Mouse (Mus musculus): ENCODE measurements around the gene Olfr668. TPM values are rescaled to one million over a fixed set of nuclear protein-coding genes. Genes with fewer than 3 reads are reported as not detected.
"Not testable (repeated sequence)": the region's sequence is repeated elsewhere in the genome, so short reads cannot be mapped to it uniquely, and the experiment has no call there.

Gene Olfr668
- polyA plus RNA-seq (2014; fragmentation: Nextera tagmentation; extraction: Ambion mirVana): not detected in 2 replicates

- Histone ChIP-seq H3K27me3 (ENCODE audit: control insufficient read depth, insufficient read depth, low read length) (no peaks in the 10 kb centered on the region), H3K9me3 (ENCODE audit: control insufficient read depth, low read length) (no peaks in the 10 kb centered on the region), H3K4me3 (ENCODE audit: low read depth, low read length) (no peak within 1 kb of the TSS), H3K36me3 (ENCODE audit: control insufficient read depth, insufficient read depth, low read length) (no peaks in the 10 kb centered on the region), H3K27ac (ENCODE audit: low read depth, low read length) (no peak within 1 kb of the TSS), H3K4me2 (ENCODE audit: low read depth, low read length, severe bottlenecking) (no peak within 1 kb of the TSS), H3K4me1 (replicated peaks; ENCODE audit: control insufficient read depth, insufficient read depth, low read length) (no peaks in the 10 kb centered on the region), H3K9ac (ENCODE audit: low read length) (no peak within 1 kb of the TSS)
- 81% methylated on average over 1 of the region's 1 CpGs for WGBS
- no peak for DNase-seq (ENCODE audit: low spot score)
- ATAC-seq (replicated peaks; ENCODE audit: low FRiP score): no peak
Observed at GRCm38 (mm10) chr7:104927957-104928356, at the start of gene Olfr668. TSS of gene Olfr668 (minus strand) at chr7:104928057.

DNA sequence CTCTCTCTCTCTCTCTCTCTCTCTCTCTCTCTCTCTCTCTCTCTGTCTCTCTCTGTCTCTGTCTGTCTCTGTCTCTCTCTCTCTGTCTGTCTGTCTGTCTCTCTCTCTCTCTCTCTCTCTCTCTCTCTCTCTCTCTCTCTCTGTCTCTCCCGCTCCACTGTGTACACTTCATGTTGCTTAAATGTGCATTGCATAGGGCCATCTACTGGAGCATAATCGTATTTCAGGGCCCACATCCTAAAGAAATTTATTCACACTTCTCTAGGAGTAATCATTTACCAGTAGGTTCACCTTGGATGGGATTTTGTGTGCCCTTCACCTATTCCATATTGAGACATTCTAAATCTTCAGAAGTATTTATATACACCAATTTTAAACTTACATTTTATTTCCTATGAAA is 44.6 kb upstream of the Olfr668 start:
- H3K36me3 ChIP-seq (ENCODE audit: control insufficient read depth, insufficient read depth, low read length); H3K27me3 ChIP-seq (ENCODE audit: control insufficient read depth, insufficient read depth, low read length); H3K4me2 ChIP-seq (ENCODE audit: low read depth, low read length, severe bottlenecking); H3K9me3 ChIP-seq (ENCODE audit: control insufficient read depth, low read length); H3K4me3 ChIP-seq (ENCODE audit: low read depth, low read length); H3K27ac ChIP-seq (ENCODE audit: low read depth, low read length); H3K4me1 ChIP-seq (replicated peaks; ENCODE audit: control insufficient read depth, insufficient read depth, low read length); H3K9ac ChIP-seq (ENCODE audit: low read length); DNase-seq (ENCODE audit: low spot score); ATAC-seq (replicated peaks; ENCODE audit: low FRiP score): not testable (repeated sequence)
- whole genome bisulfite sequencing: 78% methylated on average over 2 of the region's 2 CpGs

- ATAC-seq (replicated peaks; ENCODE audit: low FRiP score) (no peak), DNase-seq (ENCODE audit: low spot score) (no peak)
- no peak within 1 kb of the TSS for H3K4me2 ChIP-seq (ENCODE audit: low read depth, low read length, severe bottlenecking)
- H3K9ac ChIP-seq (ENCODE audit: low read length): no peak within 1 kb of the TSS
- no peaks in the 10 kb centered on the region for H3K4me1 ChIP-seq (replicated peaks; ENCODE audit: control insufficient read depth, insufficient read depth, low read length)
- no peaks in the 10 kb centered on the region for H3K27me3 ChIP-seq (ENCODE audit: control insufficient read depth, insufficient read depth, low read length)
- WGBS: 90% methylated on average over 1 of the region's 1 CpGs
- no peak within 1 kb of the TSS for H3K27ac ChIP-seq (ENCODE audit: low read depth, low read length)
- H3K4me3 ChIP-seq (ENCODE audit: low read depth, low read length): no peak within 1 kb of the TSS
- no peaks in the 10 kb centered on the region for H3K36me3 ChIP-seq (ENCODE audit: control insufficient read depth, insufficient read depth, low read length)
- H3K9me3 ChIP-seq (ENCODE audit: control insufficient read depth, low read length): no peaks in the 10 kb centered on the region
Observed at GRCm38 (mm10) chr7:104962520-104962919, 34.7 kb upstream of the Olfr668 start, which contains the start of gene Olfr670. TSS of gene Olfr670 (minus strand) at chr7:104962620.

DNA sequence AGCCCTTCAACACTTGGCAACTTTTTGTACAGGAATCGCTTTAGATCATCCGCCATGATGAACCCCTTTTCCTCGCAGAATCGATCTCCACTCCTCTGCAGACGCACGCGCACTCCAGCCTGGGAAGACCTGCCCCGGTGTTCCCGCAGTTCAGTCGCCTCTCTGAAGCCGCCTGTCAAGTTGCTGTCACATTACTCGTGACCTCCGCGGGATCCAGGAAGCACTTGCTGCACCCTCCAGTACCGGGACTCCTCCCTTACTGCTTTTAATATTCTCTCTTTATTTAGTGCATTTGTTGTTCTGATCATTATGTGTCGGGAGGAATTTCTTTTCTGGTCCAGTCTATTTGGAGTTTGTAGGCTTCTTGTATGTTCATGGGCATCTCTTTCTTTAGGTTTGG is 22.4 kb upstream of the Olfr668 start:
- H3K9ac ChIP-seq (ENCODE audit: low read length); DNase-seq (ENCODE audit: low spot score); H3K4me3 ChIP-seq (ENCODE audit: low read depth, low read length); H3K4me1 ChIP-seq (replicated peaks; ENCODE audit: control insufficient read depth, insufficient read depth, low read length); ATAC-seq (replicated peaks; ENCODE audit: low FRiP score); H3K27me3 ChIP-seq (ENCODE audit: control insufficient read depth, insufficient read depth, low read length); H3K4me2 ChIP-seq (ENCODE audit: low read depth, low read length, severe bottlenecking); H3K9me3 ChIP-seq (ENCODE audit: control insufficient read depth, low read length); H3K27ac ChIP-seq (ENCODE audit: low read depth, low read length); H3K36me3 ChIP-seq (ENCODE audit: control insufficient read depth, insufficient read depth, low read length): not testable (repeated sequence)
- WGBS: 94% methylated on average over 16 of the region's 16 CpGs

DNA sequence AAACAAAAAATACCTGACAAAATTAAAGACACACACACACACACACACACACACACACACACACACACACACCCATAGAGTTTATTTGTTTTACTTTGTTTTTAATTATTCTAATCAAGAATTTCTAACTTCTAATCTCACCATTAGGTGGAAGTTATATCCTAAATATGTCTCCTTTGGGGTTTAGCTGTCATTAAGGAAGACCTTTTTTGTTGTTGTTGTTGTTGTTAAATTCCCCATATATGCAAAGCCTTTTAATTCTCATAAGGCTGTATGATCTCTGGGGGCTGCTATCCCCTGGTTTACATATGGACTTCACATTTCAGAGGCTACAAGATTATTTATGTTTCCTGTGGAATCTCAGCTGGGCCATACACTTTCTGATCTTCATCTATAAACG is 6.1 kb upstream of the Olfr668 start, which contains the start of gene Olfr669:
Gene Olfr669 (plus strand): TSS at position 301 of the 400 bp plus-strand sequence.
- ATAC-seq (replicated peaks; ENCODE audit: low FRiP score) (no peak), DNase-seq (ENCODE audit: low spot score) (no peak)
- H3K4me2 ChIP-seq (ENCODE audit: low read depth, low read length, severe bottlenecking): no peak within 1 kb of the TSS
- H3K9me3 ChIP-seq (ENCODE audit: control insufficient read depth, low read length): no peaks in the 10 kb centered on the region
- H3K27ac ChIP-seq (ENCODE audit: low read depth, low read length): no peak within 1 kb of the TSS
- no peak within 1 kb of the TSS for H3K9ac ChIP-seq (ENCODE audit: low read length)
- WGBS: 79% methylated on average over 1 of the region's 1 CpGs
- H3K27me3 ChIP-seq (ENCODE audit: control insufficient read depth, insufficient read depth, low read length): no peaks in the 10 kb centered on the region
- no peaks in the 10 kb centered on the region for H3K4me1 ChIP-seq (replicated peaks; ENCODE audit: control insufficient read depth, insufficient read depth, low read length)
- H3K4me3 ChIP-seq (ENCODE audit: low read depth, low read length): no peak within 1 kb of the TSS
- H3K36me3 ChIP-seq (ENCODE audit: control insufficient read depth, insufficient read depth, low read length): no peaks in the 10 kb centered on the region

DNA sequence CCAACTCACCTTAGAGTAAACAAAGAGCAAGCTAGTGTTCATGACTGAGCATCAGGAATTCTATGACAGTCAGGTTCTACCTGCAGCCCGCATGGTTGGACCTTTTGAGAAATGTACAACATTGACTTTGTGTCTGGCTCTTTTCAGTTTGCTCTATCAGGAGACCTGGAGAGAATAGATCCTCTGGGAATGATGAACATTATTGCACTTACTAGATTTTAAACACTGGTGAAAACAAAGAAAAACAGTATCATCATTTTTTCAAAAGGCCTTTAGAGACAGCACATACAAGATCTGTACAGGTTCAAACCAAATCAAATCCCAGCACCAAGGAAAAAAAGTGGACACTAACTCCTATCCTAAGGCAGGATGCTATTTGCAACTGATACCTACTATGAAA is 6.5 kb downstream of the Olfr668 start, which contains the start of gene Olfr667:
Gene Olfr667 (minus strand): TSS at position 101 of the 400 bp plus-strand sequence.
- H3K4me3 ChIP-seq (ENCODE audit: low read depth, low read length): no peak within 1 kb of the TSS
- no peaks in the 10 kb centered on the region for H3K9me3 ChIP-seq (ENCODE audit: control insufficient read depth, low read length)
- H3K27ac ChIP-seq (ENCODE audit: low read depth, low read length): no peak within 1 kb of the TSS
- H3K36me3 ChIP-seq (ENCODE audit: control insufficient read depth, insufficient read depth, low read length): no peaks in the 10 kb centered on the region
- WGBS: 86% methylated on average over 1 of the region's 1 CpGs
- ATAC-seq (replicated peaks; ENCODE audit: low FRiP score) (no peak), DNase-seq (ENCODE audit: low spot score) (no peak)
- H3K4me2 ChIP-seq (ENCODE audit: low read depth, low read length, severe bottlenecking): no peak within 1 kb of the TSS
- H3K9ac ChIP-seq (ENCODE audit: low read length): no peak within 1 kb of the TSS
- no peaks in the 10 kb centered on the region for H3K4me1 ChIP-seq (replicated peaks; ENCODE audit: control insufficient read depth, insufficient read depth, low read length)
- H3K27me3 ChIP-seq (ENCODE audit: control insufficient read depth, insufficient read depth, low read length): no peaks in the 10 kb centered on the region

DNA sequence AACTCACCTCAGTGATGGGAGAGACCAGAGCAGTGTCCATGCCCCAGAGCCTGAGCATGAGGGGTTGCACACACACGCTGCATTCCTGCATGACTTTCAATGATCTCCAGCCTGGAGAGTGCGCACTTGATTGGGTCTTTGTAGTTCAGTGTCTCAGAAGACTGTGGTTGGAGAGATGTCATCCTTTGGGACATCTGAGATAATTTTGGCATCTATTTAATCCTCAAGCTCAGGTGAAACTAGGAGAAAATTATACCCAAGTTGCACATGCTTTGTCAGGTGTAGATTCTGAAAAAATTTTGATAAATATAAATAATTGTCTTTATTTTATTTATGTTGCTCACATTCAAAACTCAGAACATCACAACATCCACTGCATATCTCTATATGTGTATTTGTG is 32.0 kb downstream of the Olfr668 start, which contains the start of gene Olfr666:
Gene Olfr666 (minus strand): TSS at position 101 of the 400 bp plus-strand sequence.
- Histone ChIP-seq H3K4me1 (replicated peaks; ENCODE audit: control insufficient read depth, insufficient read depth, low read length) (no peaks in the 10 kb centered on the region), H3K36me3 (ENCODE audit: control insufficient read depth, insufficient read depth, low read length) (no peaks in the 10 kb centered on the region), H3K27ac (ENCODE audit: low read depth, low read length) (no peak within 1 kb of the TSS), H3K4me3 (ENCODE audit: low read depth, low read length) (no peak within 1 kb of the TSS), H3K27me3 (ENCODE audit: control insufficient read depth, insufficient read depth, low read length) (no peaks in the 10 kb centered on the region), H3K4me2 (ENCODE audit: low read depth, low read length, severe bottlenecking) (no peak within 1 kb of the TSS), H3K9me3 (ENCODE audit: control insufficient read depth, low read length) (no peaks in the 10 kb centered on the region), H3K9ac (ENCODE audit: low read length) (no peak within 1 kb of the TSS)
- DNase-seq (ENCODE audit: low spot score) (no peak), ATAC-seq (replicated peaks; ENCODE audit: low FRiP score) (no peak)
- 87% methylated on average over 2 of the region's 2 CpGs for WGBS

DNA sequence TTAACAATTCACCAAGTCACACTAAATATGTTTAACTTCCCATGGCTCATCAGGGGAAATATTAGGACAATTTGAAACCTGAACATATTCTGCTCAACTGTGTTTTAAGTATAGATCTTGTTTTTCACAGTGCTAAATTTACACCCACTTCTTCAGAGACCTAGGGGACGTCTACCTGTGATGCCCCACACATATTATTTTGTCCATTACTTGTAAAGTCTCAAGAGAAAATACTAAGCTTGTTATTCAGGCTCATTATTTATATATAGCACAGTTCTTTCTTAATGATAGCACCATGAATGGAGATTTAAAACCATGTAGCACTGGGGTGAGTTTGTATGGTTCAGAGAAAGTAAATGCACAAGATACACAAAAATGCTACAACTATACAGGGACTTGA is 50.1 kb downstream of the Olfr668 start, which contains the start of gene Olfr665:
Gene Olfr665 (plus strand): TSS at position 301 of the 400 bp plus-strand sequence.
- ATAC-seq (replicated peaks; ENCODE audit: low FRiP score) (no peak), DNase-seq (ENCODE audit: low spot score) (no peak)
- H3K4me2 ChIP-seq (ENCODE audit: low read depth, low read length, severe bottlenecking): no peak within 1 kb of the TSS
- WGBS: 64% methylated on average over 1 of the region's 1 CpGs
- H3K27ac ChIP-seq (ENCODE audit: low read depth, low read length): no peak within 1 kb of the TSS
- no peaks in the 10 kb centered on the region for H3K27me3 ChIP-seq (ENCODE audit: control insufficient read depth, insufficient read depth, low read length)
- H3K9me3 ChIP-seq (ENCODE audit: control insufficient read depth, low read length): no peaks in the 10 kb centered on the region
- H3K4me1 ChIP-seq (replicated peaks; ENCODE audit: control insufficient read depth, insufficient read depth, low read length): no peaks in the 10 kb centered on the region
- H3K36me3 ChIP-seq (ENCODE audit: control insufficient read depth, insufficient read depth, low read length): no peaks in the 10 kb centered on the region
- H3K9ac ChIP-seq (ENCODE audit: low read length): no peak within 1 kb of the TSS
- no peak within 1 kb of the TSS for H3K4me3 ChIP-seq (ENCODE audit: low read depth, low read length)
